Mouse (Mus musculus): ENCODE data around the gene Ubap1l.

GRCm38 (mm10) chr9:65339146-65339545 is 21.7 kb upstream of the Ubap1l start:
- TF ChIP-seq CTCF (IDR thresholded peaks at IDR 0.05; ENCODE audit: extremely low read depth, insufficient read depth, low read length) (no peak), POLR2A (IDR thresholded peaks at IDR 0.05; ENCODE audit: extremely low read depth, insufficient read depth, low read length) (no peak)
